Mouse (Mus musculus) spleen, adult 2 months (tissue): Measurements from ENCODE around the gene Hnrnpa2b1.

Experiments used
- CTCF ChIP-seq: fragments of 200-500 bp; IDR thresholded peaks from 2 replicates; pipeline ENCODE4 v1.5.1; 2011; ENCODE audit warnings: mild to moderate bottlenecking, inconsistent platforms; ENCODE audit not compliant: insufficient read depth, insufficient read length, insufficient replicate concordance; ENCODE audit errors: extremely low read depth
- POLR2A ChIP-seq: fragments of 200-500 bp; IDR thresholded peaks from 2 replicates; pipeline ENCODE4 v1.6.1; 2011; ENCODE audit warnings: low read depth, low read length, inconsistent platforms

GRCm38 (mm10) chr6:51452927-51453503 is 16.7 kb downstream of the Hnrnpa2b1 start:
- TF ChIP-seq CTCF (no peak), POLR2A (no peak)
